Mouse (Mus musculus) splenic B cell, adult 2 months (primary cell): ENCODE data around the gene Lmna.

ENCODE experiments used
- DNase-seq: peaks from one replicate; pipeline ENCODE4 v3.0.0-alpha.2; 2011; ENCODE audit warnings: low read depth, low spot score
- H3K27me3 ChIP-seq: 2 replicates; pipeline ENCODE4 v1.6.1; 2012; ENCODE audit warnings: mild to moderate bottlenecking, low read length, moderate library complexity, mixed read lengths; ENCODE audit not compliant: control insufficient read depth, poor library complexity, insufficient read depth, severe bottlenecking
- H3K36me3 ChIP-seq: 2 replicates; pipeline ENCODE4 v1.6.1; 2012; ENCODE audit warnings: mild to moderate bottlenecking, low read length, moderate library complexity, mixed read lengths; ENCODE audit not compliant: control insufficient read depth, poor library complexity, insufficient read depth, severe bottlenecking

Lmna gene

DNA sequence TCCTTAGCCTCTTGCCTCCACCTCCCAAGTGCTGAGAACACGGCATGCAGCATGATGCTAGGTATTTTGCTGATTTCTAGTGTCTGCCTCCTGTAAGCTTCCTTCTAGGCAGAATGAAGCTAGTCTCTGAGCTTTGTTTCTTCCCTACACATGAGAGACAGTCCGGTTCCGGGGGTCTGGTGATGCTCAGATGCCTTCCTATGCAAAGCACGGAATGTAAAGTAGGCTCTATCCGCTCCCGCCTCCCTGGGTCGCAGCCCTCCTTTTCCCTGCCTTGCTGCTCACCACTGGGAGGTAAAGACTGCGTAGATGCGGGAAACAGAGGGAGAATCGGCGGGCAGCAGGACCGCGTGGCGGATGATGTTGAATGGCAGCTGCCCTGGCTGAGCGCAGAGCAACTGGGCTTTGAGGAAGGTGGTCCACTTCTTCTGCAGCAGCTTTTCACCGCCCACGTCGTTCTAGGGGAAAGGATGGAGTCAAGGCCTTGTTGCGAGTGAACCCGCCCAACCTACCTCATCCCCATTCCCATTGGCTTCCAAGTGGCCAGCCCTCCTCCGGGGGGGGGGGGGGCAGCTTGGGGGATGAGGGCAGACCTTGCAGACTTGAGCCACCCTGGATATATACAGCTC, 60.2 kb downstream of the Lmna start:
- H3K27me3 ChIP-seq: no peaks in the 10 kb centered on the region
- H3K36me3 ChIP-seq: no peaks in the 10 kb centered on the region
- DNase-seq: no peak

DNA sequence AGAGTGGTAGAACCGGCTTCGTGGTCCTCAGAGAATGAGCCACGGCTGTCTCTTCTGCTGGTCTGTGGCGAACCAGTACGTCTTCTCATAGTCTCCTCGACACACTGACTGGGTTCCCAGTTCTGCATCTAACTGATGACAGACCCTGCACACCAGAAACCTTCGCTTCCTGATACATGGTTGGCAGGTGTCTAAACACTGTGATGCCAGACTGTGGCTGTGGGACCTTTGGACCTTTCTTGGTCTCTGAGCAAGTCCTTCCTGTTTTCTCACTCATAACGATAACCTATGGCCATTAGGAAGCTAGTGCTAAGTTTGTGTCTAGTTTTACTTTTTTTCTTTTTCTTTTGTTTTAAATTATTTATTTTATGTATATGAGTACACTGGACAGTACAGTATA, 61.3 kb downstream of the Lmna start:
- Histone ChIP-seq H3K27me3 (no peaks in the 10 kb centered on the region), H3K36me3 (no peaks in the 10 kb centered on the region)
- DNase-seq: no peak

DNA sequence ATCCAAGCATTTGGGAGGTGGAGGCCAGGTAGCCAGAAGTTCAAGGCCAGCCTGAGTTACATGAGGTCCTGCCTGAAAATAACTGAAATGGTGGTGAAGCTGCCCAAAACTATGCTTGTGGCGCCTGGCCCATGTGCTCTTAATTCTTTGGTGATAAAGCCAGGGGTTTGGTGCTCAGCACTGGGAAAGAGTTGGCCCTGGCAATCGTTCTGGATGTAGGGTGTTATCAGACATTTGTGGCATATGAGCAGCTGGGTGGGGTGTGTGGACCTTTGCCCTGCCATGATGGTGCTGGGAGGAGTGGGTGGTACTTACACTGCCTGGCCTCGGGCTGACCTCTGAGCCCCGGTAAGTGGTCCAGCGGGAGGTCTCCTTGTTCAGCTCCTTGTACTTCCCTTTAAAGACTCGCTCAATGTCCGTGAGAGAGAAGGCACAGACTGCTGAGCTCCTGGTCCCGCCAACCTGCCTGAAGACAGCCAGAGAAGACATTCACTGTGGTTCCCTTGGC, 62.0 kb downstream of the Lmna start:
- DNase-seq: no peak
- Histone ChIP-seq H3K27me3 (no peaks in the 10 kb centered on the region), H3K36me3 (no peaks in the 10 kb centered on the region)

DNA sequence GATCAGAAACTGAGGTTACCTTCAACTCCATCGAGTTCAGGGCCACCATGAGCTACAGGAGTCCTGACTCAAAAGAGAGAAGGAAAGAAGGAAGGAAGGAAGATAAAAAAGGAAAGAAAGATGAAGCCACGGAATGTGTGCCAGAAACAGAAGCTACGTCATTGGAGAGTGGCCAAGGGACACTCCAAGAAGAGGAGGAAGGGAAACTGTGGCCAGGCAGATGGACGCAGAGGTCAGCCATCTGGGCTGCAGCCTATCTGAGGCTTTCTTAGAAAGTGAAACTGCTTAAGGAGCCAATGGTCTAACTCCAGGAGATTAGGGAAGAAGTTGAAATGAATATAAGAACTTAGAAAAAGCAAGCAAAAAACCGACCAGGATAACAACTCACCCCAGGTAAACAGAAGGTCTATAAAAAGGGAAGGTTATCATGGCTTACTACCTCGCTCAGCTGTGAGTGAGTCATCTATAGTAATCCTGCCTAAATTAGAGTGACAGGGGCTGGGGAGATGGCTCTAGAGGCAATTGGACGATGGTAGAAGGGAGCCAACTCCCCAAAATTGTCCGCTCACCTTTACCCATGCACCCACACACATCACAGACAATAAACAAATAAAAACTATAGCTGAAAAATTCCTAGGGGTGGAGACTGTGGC, 63.2 kb downstream of the Lmna start:
- no peak for DNase-seq
- Histone ChIP-seq H3K27me3 (no peaks in the 10 kb centered on the region), H3K36me3 (no peaks in the 10 kb centered on the region)

DNA sequence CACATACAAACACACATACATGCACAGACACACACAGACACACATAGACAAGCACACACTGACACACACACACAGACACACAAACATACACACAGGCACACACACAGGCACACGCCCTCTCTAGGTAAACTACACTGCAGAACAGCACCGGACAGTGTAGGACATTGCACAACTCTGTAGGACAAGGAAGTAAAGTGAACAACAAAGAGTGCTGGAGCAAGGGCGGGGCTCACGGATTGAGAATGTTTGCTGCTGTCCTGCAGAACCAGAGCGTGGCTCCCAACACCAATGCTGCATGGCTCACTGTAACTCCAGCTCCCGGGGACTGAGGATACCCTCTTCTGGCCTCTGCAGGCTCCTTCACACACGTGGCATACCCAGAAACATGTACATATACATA, 66.9 kb downstream of the Lmna start:
- no peak for DNase-seq
- Histone ChIP-seq H3K27me3 (no peaks in the 10 kb centered on the region), H3K36me3 (no peaks in the 10 kb centered on the region)

DNA sequence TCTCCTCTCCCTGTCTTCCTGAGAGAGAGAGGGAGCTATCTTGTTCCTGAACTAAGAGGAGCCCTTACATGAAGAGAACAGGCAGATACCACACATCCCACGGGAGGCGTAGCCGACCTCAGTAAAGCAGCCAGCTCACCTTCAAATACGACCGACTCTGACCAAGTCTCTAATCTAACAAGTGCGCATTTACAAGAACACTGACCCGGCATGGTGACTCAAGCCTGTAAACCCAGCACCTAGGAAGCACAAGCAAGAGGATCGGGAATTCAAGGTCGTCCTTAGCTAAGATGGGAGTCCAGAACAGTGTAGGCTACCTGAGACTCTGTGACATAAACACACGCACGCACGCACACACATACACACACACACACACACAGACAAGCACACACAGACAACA, 67.3 kb downstream of the Lmna start:
- DNase-seq: no peak
- H3K36me3 ChIP-seq: no peaks in the 10 kb centered on the region

DNA sequence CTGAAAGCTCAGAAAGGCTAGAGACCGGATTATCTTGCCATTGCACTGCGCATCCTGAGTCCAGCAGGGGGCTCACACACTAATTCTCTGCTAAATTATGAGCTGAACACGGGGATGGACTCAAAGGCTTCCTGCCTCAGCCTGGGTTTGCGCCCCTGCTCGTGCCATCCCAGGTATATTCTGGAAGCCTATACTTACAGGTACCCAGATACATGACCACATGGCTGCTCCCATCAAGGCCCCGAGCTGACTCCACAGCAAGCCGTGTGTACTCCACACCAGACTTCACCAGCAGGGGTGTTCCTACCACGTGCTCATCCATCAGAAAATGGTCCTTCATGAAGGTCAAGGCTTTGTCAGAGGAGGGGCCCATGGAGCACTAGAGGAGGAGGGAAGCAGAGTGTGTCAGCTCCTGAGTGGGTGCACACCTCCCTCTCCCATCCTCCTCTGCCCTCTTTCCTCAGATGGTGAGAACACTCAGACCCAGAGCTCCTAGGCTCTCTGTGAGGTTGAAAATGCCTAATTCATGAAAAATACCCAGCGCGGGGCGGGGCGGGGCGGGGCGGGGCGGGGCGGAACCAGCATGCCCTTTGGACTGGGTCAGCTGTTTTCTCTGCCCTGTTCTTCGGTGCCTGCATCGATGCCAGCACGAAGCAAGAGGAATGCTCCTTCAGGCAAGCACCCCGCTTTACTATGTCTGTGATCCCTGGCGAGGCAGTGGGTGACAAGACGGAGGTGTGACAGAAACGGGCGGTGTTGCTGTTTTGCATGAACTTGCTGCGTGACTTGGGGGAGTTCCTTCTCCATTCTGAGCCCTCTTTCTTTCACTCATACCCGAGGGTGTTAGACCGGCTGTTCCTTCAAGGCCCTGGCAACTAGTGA, 69.0 kb downstream of the Lmna start:
- Histone ChIP-seq H3K27me3 (no peaks in the 10 kb centered on the region), H3K36me3 (no peaks in the 10 kb centered on the region)
- DNase-seq: peak; percentile 77

More for the DNA sequence above, 67.3 kb downstream of the Lmna start:
- no peaks in the 10 kb centered on the region for H3K27me3 ChIP-seq

DNA sequence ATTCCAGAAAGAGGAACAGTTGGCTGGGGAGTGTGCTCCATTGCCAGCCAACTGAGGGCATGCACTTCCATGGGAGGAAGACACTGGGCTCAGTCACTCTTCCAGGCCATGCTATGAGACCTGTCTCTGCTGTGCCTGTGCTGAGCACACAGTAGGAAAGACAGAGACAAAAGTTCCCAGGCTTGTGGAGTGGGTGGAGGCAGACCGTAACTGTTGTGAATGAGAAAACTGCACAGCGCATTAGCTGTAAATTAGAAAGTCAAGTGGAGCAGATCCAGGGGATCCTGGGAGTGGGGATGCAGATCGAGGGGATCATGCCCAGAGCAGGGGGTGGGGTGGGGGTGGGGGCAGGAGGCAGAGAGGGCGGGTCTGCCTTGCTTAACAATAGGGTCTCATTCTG, 70.2 kb downstream of the Lmna start:
- H3K27me3 ChIP-seq: no peaks in the 10 kb centered on the region
- DNase-seq: no peak
- no peaks in the 10 kb centered on the region for H3K36me3 ChIP-seq

DNA sequence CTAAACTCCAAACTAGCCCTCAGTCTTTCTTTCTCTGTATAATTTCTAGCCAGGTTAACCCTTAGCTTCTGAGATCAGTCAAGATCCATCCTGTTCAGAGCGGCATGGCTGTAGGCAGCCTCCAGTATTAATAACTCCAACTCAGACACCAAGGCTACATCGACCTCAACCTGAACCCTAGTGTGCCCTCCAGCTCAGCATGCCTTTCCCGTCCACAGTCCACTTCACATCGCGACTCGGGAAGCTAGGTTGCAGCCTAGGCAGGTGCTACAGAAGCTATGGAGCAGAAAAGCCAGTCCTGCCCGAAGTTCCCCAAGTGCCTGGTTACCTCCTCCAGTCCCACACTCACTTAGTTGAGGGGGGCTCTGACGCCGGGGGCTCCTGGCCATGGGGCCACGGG, 72.3 kb downstream of the Lmna start:
- Histone ChIP-seq H3K36me3 (no peaks in the 10 kb centered on the region), H3K27me3 (no peaks in the 10 kb centered on the region)
- no peak for DNase-seq

DNA sequence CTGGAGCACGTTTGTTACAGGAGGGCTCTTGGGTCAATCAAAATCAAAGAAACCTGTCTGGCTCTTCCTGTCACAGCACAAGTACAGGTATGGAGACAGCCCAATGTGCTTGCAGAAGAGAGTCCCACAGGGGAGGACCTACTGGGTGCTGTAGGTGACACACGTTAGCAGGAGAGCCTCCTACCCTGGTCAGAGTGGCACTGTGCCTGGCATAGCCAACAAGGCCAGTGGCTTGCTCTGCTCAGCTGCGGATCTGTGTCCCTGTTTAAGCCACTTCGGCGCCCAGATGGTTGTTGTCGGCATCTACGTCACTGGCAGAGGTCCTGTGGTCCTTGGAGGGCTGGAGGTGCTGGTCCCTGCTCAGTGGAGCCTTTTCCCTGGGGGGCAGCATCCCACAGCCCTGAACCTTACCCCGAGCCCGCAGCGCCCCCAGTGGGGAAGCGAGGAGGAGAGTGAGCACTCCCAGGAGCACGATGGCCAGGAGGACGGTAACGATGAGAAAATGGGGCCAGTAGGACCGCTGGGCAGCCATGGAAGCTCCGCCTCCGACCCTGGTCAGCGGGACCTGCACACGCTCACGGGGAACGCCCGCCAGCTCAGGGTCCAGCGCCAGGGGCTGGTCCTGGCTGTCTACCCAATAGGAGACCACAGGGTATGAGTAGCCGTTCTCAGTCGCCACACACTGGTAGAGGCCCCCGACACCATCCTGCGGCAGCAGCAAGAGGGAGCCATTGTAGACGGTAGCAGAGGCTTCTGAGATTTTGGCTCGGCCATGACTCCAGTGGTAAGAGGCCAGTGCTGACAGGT, 73.2 kb downstream of the Lmna start:
- DNase-seq: peak; percentile 56
- no peaks in the 10 kb centered on the region for H3K27me3 ChIP-seq
- H3K36me3 ChIP-seq: no peaks in the 10 kb centered on the region

DNA sequence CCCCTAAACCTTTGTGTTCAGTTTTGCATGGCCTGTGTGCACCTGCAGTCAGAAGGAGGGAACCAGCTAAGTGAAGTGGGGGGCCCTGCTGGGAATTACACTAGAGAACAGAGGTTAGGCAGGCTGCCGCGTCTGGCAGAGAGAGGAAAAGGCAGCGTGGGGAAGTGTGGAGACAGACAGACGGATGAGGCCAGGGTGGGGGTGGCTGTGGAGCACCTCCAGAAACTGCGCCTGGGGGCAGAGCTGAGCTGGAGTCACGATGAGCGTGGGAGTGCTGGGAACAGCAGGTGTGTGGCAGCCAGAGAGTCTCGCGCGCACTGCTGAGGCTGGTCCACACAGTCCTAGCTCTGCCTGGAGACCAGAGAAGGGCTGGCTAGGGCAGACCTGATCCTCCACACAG, 74.2 kb downstream of the Lmna start:
- no peaks in the 10 kb centered on the region for H3K27me3 ChIP-seq
- DNase-seq: no peak
- H3K36me3 ChIP-seq: no peaks in the 10 kb centered on the region
